Mouse (Mus musculus) gastrocnemius, adult 2 months (tissue): ENCODE data around the gene Eml1. TPM values are rescaled to one million over a fixed set of nuclear protein-coding genes. Genes with fewer than 3 reads are reported as not detected.

Source experiments
- DNase-seq: peaks from one replicate; pipeline ENCODE4 v3.0.0; 2022
- H3K27ac ChIP-seq: fragments of 200-600 bp; 2 replicates; pipeline ENCODE4 v1.8.1; 2022; ENCODE audit warnings: mild to moderate bottlenecking
- H3K4me3 ChIP-seq: fragments of 200-600 bp; 2 replicates; pipeline ENCODE4 v1.8.1; 2022; ENCODE audit warnings: mild to moderate bottlenecking, moderate library complexity
- CTCF ChIP-seq: fragments of 200-600 bp; IDR thresholded peaks from 2 replicates; pipeline ENCODE4 v1.8.1; 2022; ENCODE audit warnings: antibody characterized with exemption, mild to moderate bottlenecking, moderate library complexity
- intact Hi-C: fragments of 180-260 bp; cut with DNase I; formaldehyde crosslinking; loops from one replicate; pipeline ENCODE4 v1.15.1; 2025
- total RNA-seq, 2 experiments: library from RNA; stranded (reverse); gene quantifications; 2 replicates each; pipeline ENCODE4 v1.2.3; 2021

Eml1 gene
- total RNA-seq, 2 experiments from 2014 or later = 93.4 to 111 TPM

DNA sequence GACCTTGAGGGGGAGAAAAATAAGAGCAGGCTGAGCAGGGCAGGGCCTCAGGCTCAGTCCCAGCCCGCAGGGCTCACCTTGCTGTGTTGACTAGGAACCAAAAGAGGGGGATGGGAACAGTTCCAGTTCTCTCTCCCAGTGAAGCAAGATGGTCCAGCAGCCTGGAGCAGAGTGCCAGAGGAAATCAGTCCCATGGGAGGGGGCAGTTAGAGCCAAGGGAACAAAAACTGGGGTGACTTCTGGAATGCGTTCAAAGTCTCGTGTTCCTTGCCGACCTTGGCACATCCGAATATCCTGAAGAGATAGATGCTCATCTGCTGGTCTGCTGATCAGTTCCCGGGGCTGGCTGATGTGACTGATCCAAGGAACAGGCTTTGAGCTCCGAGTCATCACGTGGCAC, 30.2 kb downstream of the Eml1 start:
- intact Hi-C loops = no loop called here
- DNase-seq = peak; percentile 42
- no peak overlapping the region for H3K4me3 ChIP-seq
- H3K27ac ChIP-seq = peak overlapping the region; percentile 38; the same call in 1 of the 2 replicates
- TF ChIP-seq CTCF = no peak

DNA sequence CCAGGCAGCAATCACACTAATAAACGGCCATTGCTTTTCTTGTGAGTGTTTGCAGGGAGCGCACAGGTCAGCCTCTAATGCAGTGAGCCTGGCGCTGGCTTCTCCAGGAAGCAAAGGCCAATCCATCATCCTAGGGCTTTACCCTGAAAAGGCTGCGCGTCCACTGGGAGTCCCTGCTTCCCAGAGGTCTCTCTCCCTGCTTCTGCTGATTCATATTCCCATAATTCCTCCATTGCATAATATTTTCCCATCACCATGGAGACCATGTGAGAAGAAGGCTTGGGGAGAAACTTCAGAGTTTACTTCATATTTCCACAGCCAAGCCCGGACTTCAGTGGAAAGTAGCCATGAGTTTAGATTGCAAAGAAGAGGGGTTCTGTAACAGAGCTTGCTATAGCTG, 33.2 kb downstream of the Eml1 start:
- TF ChIP-seq CTCF = no peak
- H3K27ac ChIP-seq = peak overlapping the region; percentile 59
- intact Hi-C loops = no loop called here

DNA sequence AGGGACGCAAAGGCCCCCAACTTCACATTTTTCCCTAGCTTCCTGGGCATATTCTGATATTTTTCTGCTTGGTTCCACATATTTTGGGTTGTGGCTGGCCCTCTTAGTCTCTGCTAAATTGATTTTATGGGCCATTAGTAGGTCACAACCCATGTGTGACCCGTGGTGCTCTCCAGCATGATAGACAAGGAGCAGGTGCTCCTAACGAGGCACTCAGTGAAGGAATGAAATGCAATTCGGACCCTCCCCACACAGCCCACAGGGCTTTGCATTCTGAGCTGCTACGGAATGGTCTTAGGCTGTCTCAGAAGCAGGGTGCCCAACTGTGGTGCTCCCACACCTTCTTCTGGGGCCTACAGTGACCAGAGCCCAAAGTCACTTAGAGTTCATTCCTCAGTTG, 38.3 kb downstream of the Eml1 start:
- no peak for TF ChIP-seq CTCF
- Histone ChIP-seq H3K4me3 (no peak overlapping the region), H3K27ac (peak overlapping the region; percentile 76)
- intact Hi-C loops = no loop called here
- DNase-seq = peak; percentile 46

More for the DNA sequence above, 33.2 kb downstream of the Eml1 start:
- H3K4me3 ChIP-seq = no peak overlapping the region
- DNase-seq = peak; percentile 68

DNA sequence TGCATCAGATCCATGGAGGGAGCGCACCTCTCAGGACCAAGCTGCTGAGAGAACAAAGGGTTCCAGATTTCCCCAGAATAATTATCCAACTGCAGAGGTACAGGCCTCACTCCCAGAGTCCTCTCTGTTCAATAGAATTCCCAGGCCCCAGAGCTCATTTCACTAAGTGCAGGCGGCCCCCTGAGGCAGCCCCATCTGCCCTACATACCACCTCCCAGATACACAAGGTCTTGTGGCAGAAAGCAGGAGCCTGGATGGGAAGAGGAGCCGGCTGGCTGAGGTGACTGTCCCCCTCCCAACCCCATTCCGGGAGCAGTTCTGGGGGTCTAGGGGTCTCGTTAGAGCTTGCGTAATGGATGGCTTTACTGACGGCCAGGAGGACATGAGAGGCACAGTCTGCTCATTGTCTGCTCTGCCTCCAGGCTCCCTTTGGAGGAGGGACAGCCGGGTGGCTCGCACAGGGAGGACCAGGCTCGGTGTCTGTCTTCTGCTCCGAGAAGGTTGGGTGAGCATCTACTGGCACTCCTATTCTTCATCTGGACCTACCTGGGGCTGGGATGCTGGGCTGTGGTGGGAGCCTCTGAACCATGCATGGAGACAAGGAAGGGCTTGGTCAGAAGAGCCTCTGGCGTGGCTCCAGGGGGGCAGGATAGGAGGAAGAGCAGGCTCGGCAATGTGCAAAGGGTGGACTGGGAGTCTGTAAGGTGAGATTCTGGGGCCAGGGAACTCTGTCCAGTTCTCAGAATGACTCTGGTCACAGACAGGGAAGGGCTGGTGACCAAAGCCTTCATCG, 39.9 kb downstream of the Eml1 start:
- no peak for DNase-seq
- intact Hi-C loops = no loop called here
- Histone ChIP-seq H3K4me3 (no peak overlapping the region), H3K27ac (no peak overlapping the region)
- TF ChIP-seq CTCF = no peak

DNA sequence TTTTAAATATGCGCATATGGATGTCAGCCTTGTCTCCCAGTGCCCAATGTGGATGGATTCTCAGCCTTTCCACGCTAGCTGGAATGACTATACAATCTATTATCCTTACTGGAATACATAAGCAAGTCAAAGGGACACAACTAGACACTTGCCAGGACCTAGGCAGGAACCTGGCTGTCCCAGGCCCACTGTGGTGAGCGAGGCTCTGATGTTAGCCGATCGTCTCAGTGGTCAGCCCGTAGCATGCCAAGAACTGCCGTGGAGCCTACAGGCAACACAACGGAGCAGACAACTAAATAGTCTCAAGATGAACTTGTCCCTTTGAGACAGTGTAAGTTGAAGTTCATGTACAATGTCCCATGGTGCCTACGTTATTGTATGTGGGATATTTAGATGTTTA, 44.2 kb downstream of the Eml1 start:
- no peak for DNase-seq
- H3K4me3 ChIP-seq = no peak overlapping the region
- intact Hi-C loops = no loop called here
- no peak for TF ChIP-seq CTCF
- H3K27ac ChIP-seq = no peak overlapping the region

DNA sequence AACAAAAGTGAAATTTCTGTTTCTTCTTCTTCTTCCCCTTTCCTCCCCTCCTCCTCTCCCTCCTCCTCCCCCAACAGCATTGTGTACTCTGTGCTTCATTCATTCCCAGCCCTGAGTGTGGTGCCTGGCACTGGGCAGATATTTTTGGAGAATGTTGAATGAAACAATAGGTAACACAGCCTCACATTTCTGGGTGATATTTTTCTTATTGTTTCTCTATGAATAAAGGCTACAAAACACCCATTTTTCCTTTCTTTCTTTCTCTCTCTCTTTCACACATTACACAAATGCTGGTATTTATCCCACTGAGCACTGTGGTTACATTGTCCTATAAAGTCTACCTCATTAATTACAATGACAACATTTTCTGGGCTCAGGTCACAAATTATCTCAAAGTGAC, 48.8 kb downstream of the Eml1 start:
- intact Hi-C loops = no loop called here
- no peak for DNase-seq

DNA sequence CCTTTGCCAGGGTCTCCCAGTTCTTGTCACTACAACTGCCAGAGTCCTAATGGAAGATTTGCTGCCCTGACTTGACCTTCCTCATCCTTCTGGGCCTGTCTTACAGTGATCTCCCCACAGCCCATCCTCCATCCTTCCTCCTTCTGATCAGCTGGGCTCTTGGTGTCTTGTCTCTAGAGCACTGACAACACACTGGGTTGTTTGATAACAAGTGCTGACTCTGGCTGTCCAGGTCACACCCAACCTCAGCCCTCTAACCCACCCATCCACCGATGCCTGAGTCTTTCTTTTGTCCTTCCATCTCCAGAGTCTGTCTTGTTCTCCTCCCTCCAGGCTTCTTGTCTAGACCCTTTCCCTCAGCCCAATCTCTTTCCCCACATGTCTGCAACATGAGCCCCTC, 50.7 kb downstream of the Eml1 start:
- Histone ChIP-seq H3K4me3 (no peak overlapping the region), H3K27ac (peak overlapping the region; percentile 85; the same call in 1 of the 2 replicates)
- no peak for TF ChIP-seq CTCF
- no peak for DNase-seq
- intact Hi-C loops = no loop called here

More for the DNA sequence above, 48.8 kb downstream of the Eml1 start:
- TF ChIP-seq CTCF = no peak
- Histone ChIP-seq H3K27ac (no peak overlapping the region), H3K4me3 (no peak overlapping the region)

DNA sequence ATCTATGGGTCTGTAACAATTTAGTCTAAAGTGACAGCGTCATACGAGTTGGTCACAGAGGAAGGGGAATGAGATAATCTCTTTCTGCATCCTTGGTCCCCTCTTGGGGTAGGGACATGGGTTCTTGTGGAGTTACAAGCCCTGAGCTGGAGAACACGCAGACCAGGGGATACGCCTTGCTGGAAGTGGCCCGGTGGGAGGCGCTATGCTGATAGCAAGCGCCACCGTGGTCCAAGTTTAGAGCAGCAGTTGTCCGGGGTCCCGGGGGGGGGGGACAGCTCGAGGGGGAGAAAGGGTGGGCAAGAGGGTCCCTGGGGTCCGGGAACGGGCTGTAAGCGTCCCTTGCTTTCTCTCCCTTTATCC, 51.7 kb downstream of the Eml1 start:
- peak; percentile 73 for DNase-seq
- intact Hi-C loops = loop anchor here (1.0 to 2.0 kb wide), 3 partner anchors 30 to 70 kb away; no protein-coding TSS in a partner anchor
- H3K4me3 ChIP-seq = peak overlapping the region; percentile 93
- no peak for TF ChIP-seq CTCF
- peak overlapping the region; percentile 85 for H3K27ac ChIP-seq

DNA sequence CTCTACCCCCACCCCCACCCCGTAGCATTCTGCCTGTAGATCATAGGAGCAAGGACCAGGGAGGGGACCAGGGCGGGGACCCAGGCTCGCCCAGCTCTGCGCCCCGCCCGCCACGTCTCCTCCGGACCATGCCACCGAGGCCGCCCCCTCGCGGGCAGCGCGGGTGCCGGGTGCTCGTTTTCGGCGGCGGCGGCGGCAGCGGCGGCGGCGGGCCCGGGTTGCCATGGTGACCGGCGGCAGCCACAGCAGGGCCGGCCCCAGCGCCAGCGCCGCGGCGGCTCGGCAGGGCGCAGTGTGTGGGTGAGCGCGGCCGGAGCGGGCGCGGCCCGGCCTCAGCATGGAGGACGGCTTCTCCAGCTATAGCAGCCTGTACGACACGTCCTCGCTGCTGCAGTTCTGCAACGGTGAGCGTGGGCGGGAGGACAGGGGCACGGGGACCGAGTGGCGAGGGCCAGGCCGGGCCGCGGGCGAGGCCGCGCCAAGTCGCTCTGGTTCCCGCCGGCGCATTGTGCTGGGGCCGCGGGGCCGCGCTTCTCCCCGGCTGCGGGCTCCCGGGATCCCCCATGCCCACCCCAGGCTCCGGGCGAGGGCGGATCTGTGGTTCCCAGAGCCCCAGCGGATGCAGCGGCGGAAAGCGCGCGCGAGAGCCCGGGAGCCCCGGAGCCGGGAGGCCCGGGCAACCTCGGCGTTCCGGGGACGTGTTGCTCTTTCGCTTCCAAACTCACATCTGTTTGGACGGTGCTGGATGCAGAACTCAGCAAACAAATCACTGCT, 52.3 kb downstream of the Eml1 start:
- Histone ChIP-seq H3K4me3 (peak overlapping the region; percentile 93), H3K27ac (peak overlapping the region; percentile 85)
- peak; percentile 96 for DNase-seq
- peak; percentile 55 for TF ChIP-seq CTCF
- intact Hi-C loops = loop anchor here (1.0 to 2.0 kb wide), 3 partner anchors 30 to 70 kb away; no protein-coding TSS in a partner anchor

DNA sequence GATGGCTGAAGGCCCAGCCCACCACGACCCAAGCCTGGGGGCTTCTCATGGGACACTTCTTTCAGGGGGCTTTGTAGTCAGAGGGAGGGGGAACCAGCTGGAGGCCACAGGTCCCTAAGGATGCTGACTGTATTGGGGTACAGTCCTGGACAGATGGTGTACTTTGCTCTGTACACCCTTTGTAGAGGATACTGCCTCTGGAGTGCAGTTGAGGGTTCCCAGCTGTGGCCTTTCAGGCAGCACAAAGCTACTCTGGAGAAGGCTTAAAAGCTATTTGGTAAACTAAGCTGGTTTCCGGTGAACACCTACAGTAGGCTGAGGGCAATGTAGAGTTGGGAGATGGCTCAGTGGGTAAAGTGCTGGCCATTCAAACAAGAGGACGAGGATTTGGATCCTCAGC, 60.2 kb downstream of the Eml1 start:
- no peak for DNase-seq
- Histone ChIP-seq H3K27ac (no peak overlapping the region), H3K4me3 (no peak overlapping the region)
- TF ChIP-seq CTCF = no peak
- intact Hi-C loops = no loop called here

DNA sequence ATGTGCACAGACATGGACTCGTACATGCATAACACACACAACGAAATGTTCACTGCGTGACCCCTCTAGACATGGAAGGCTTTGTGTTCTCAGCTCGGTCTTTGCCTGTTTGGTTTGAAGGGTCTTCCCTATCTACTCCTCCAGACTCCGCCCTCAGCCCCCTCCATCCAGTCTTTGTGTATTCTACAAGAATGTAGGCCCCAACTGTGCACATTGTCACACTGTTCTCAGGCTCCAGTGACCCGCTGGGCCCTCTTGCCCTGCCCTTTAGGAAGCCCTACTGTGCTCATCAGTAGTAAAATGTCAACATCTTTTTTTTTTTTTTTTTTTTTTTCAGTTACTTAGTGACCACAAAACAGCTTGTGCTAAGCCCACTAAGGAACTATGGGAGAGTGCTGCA, 61.0 kb downstream of the Eml1 start:
- intact Hi-C loops = no loop called here
- no peak for TF ChIP-seq CTCF
- Histone ChIP-seq H3K27ac (no peak overlapping the region), H3K4me3 (no peak overlapping the region)
- no peak for DNase-seq

DNA sequence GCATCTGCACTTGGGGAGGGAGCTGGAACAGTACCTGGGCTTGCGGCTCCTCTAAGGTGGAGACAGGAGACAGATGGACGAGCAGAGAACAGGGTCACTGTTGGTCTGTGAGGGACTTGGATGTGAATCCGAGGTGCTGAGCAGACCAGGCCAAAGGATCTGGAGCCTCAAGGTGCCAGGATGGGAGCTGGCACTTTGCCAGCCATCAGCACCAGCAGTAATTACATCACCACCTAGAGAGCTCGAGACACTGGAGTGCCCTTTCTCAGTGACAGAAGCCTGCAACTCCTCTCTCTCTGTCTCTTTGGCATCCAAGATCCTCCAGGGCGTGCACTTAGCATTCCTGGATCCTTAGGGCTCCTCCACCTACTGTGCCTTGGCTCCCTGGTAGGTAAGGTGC, 61.8 kb downstream of the Eml1 start:
- TF ChIP-seq CTCF = no peak
- intact Hi-C loops = no loop called here
- no peak for DNase-seq
- Histone ChIP-seq H3K27ac (no peak overlapping the region), H3K4me3 (no peak overlapping the region)

DNA sequence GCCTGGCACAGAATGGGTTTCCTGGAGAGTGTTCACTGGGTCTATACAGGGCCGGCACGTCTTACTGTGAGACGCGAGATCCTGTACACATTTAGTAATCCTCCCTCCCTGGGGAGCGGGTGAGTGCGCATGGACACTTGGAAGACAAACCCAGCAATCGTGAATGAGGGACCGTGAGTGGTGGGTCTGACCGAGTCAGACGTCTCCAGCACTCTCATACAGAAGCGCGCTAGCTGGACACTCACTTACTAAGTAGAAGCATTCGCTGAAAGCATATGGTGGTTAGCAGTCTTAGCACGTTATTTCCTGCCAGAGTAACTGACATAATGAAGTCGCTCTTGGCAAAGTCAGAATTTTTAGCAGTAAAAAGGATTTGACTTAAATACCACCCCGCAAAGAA, 62.3 kb downstream of the Eml1 start:
- H3K27ac ChIP-seq = 0 out of 2 replicates have a peak overlapping the region, but pooled peaks have one; percentile 40
- TF ChIP-seq CTCF = no peak
- DNase-seq = no peak
- intact Hi-C loops = no loop called here
- H3K4me3 ChIP-seq = no peak overlapping the region; the same call in 1 of the 2 replicates
